Mouse (Mus musculus) cerebellum, postnatal 14 days (tissue): ENCODE data around the gene Spata13.
A peak's percentile ranks its signal among the peaks of the same experiment; 100 is the strongest.

Source experiments
- DNase-seq, 2 experiments: peaks; one replicate each; pipeline ENCODE4 v3.0.0; 2021; ENCODE audit warnings: mixed read lengths in 2 of 2

Gene Spata13

DNA sequence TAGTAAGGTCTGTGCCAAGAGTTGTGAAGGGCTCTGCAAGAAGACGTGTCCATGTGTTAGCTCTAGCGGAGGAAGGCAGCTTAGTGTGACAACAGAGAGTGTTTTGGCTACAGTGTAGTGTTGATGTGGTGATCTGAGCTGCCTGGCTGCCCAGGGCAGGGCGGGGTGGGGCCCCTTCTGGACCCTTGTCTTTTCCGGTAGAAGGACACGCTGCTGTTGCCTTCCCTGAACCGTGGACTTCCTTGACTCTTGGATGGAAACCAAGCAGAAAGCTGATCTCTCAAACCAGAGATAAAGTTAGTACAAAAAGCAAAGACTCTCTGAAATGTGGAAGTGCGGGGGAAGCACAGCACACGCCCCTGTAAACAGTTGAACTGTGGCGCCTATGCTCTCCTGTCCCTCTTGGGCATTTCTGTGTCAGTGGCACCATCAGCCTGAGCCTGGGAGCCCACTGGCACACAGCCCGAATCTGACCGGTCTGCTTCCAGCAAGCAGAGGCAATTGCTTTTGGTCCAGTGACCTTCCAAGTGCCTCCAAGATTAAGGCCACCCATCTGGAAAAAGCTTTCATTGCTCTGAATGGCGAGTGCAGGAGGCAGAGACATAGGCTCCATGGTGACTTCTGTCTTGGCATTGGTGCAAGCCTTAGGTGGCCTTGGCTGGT is 48.7 kb downstream of the Spata13 start:
- peak; percentile 94 to 95 for DNase-seq

DNA sequence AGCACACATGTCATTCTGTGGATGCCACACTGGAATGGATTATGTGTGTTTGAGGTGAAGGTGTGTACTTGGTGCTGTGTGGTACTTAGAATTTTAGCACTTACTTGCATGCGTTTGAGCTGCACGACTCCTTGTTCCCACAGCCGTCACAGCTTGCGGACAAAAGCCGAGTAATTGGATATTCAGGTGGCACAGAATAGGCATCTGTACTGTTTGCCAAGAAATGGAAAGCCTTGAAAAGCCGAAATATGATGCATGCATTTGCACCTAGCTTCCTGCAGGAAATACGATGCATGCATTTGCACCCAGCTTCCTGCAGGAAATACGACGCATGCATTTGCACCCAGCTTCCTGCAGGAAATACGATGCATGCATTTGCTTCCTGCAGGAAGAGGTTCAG is 50.2 kb downstream of the Spata13 start:
- no peak for DNase-seq

GRCm38 (mm10) chr14:60686733-60687132 is 52.9 kb downstream of the Spata13 start:
- DNase-seq = no peak

GRCm38 (mm10) chr14:60687241-60687640 is 53.4 kb downstream of the Spata13 start:
- no peak for DNase-seq

- DNase-seq = peak; percentile 88
Measured at GRCm38 (mm10) chr14:60688509-60689205, 54.9 kb downstream of the Spata13 start.

- DNase-seq = no peak
Measured at GRCm38 (mm10) chr14:60689768-60690167, 56.0 kb downstream of the Spata13 start.

GRCm38 (mm10) chr14:60690631-60691030 is 56.8 kb downstream of the Spata13 start:
- DNase-seq = no peak

DNA sequence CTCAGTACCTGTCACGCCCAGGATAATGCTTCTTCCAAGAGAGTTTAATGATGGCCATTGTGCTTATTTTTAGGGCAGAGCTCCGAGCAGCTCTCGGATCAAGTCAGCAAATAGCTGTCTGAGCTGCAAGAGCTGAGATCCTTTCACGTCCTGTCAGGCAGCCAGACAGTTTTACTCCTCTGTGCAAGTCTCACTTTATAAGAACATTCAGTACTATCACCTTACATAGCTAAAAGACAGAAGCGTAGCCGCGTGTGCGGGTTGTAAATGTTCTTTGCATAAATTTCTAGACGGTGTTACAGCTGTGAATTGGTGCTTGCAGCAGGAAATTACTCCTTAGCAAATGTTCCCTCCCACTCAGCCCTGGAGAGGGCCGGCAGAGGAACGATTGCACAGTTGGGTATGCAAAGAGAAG is 59.3 kb downstream of the Spata13 start:
- no peak for DNase-seq

- DNase-seq = no peak
Measured at GRCm38 (mm10) chr14:60693666-60694065, 59.9 kb downstream of the Spata13 start.

DNA sequence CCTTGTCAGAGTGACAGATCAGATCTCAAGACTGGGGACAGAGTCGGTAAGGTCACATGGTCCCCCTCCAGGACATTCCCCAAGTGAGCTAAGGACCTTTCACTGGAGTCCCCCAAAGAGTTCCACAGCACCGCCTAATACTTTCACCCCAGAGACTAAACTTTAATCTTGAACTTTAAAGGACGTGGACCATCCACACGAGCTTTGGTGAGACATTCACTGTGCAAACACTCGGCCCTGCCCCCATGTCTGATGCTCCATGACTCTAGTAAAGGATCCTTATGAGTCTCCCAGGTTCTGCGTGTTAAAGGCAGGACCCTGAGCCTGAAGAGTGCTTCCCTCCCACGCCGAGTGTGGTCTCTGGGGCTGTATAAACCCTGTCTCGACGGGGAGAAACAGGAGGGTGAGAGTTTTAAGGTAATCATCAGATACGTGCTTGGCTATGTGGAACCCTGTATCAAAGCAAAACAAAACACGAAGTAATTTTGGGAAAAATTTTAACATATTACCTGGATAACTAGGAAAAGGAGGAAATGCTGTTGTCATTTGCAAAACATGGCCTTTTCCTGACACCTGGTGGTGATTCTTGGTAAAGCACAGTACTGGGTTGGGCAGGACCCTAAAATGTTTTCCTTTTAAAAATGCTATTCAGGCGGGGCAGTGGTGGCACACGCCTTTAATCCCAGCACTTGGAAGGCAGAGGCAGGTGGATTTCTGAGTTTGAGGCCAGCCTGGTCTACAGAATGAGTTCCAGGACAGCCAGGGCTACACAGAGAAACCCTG is 60.6 kb downstream of the Spata13 start:
- peak; percentile 86 to 91 for DNase-seq

DNA sequence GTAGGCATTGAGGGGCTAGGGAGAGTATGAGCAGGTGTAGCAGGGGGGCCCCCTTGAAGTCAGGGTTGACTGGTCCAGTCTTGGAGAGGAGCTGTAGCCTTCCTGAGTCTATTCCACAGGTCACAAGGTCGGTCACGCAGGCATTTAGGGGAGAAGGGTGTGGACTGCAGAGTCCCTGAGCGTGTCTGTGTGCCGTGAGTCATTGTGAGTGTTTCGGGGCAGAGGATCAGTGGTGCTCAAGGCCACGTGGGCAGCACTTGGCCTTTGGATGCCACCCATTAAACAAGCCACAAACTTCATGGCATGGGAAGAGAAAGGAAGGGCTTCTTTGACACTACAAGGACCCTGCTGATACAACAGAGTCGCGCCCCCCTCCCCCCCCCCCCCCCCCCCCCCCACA is 63.5 kb downstream of the Spata13 start:
- no peak for DNase-seq

DNA sequence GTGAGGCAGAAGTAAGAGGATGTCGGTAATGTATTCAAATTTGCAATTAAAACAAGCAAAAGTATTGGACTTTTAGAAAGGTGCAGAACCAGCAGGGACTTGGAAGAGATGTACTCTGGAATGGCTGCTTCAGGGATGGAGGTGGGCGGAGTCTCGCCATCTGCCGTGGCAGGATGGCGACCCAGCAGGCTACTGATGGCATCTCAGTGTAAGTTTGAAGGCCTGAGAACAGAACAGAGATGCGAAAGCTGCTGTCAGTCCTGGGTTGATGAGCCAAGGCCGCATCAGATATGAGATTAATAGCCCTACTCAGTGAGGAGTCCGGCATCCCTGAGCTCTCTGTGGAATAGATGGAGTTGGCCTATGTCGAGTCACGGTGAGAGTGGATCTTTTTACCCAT is 65.2 kb downstream of the Spata13 start:
- peak; percentile 90 to 93 for DNase-seq

GRCm38 (mm10) chr14:60702377-60703140 is 68.8 kb downstream of the Spata13 start:
- DNase-seq = peak in 1 of 2 experiments; percentile 15

DNA sequence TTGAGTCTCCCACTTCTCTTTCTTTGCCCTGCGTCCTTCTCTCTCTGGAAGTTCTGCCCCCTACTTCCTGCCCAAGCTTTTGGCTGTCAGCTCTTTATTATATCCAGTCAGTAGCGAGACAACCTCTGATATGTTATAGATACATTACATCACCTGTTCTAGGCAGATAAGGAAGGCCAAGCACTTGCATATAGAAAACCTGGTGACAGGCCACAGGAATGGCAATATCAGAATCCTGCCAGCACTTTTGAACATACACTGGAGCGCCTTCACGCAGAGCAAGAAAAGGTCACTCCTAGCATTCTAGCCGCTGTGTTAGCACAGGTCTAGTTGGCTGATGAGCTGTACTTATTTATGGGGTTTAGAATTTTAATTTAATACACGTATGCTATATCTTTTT is 70.7 kb downstream of the Spata13 start:
- no peak for DNase-seq

GRCm38 (mm10) chr14:60704961-60705360 is 71.2 kb downstream of the Spata13 start:
- DNase-seq = peak; percentile 83 to 86

GRCm38 (mm10) chr14:60709192-60709591 is 75.4 kb downstream of the Spata13 start:
- DNase-seq = no peak

DNA sequence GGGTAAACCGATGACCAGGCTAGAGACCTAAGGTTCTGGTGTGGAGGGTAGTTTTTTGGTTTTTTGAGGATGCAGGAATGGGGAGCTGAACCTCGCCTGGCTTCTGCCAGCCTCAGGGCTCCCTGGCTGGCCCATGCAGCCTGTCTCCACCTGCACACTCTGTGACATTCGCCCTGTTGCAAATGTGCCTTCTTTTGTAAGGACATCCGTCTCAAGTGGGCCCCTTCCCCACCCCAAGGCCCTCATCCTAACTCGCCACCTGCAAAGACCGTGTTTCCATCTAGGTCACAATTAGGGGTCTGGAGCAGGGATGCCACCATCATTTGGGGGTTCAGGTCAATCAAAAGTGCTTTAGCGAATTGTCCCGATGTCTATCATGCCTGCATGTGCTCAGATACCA is 75.9 kb downstream of the Spata13 start:
- DNase-seq = no peak

DNA sequence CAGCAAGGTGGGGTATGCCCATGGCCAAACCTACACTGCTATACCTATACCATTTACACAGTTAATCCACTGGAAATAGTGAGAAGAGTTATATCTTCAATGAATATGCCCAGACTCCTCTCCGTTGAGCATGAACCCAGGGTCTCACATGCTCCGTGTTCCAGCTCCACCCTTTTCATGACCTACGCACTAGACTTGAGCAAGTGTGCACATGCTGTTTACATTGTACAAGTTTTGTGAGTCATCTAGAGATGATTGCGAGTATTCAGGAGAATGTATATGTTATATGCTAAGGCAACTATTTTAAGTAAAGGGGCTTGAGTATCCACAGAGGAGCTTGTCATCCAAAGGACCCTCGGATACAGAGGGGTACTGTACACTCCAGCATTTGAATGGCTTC is 77.4 kb downstream of the Spata13 start:
- no peak for DNase-seq

- peak; percentile 56 to 57 for DNase-seq
Measured at GRCm38 (mm10) chr14:60711590-60712288, 77.9 kb downstream of the Spata13 start.

- peak in 1 of 2 experiments; percentile 5 for DNase-seq
Measured at GRCm38 (mm10) chr14:60712289-60712830, 78.6 kb downstream of the Spata13 start.

DNA sequence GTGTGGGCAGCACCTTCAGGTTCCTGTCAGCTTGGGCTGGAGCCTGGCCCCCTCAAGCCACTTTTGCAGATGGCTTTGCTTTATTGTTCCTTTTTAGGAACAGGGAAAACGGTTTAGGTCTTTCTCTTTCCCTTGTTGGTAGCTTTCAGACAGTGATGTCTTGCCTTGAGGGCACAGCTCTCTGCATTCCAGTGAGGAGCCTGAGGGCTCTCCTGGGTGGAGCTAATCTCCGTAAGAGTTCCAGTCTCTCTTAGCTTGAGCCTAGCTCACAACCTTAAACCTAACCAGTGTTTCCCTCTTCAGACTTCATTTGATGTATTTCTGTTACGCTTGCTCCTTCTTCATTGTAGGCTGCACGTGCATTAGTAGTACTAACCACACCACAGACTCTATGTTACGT is 81.9 kb downstream of the Spata13 start:
- DNase-seq = no peak

- no peak for DNase-seq
Measured at GRCm38 (mm10) chr14:60721304-60721703, 87.5 kb downstream of the Spata13 start.
